Mouse (Mus musculus) CD4-positive, CD25-positive, alpha-beta regulatory T cell, adult 2 months (primary cell): ENCODE results near the gene E330017A01Rik.
"Not testable (repeated sequence)": the region's sequence is repeated elsewhere in the genome, so short reads cannot be mapped to it uniquely, and the experiment has no call there.

Source experiments
- DNase-seq: peaks from one replicate; pipeline ENCODE4 v3.0.0-alpha.2; 2012; ENCODE audit warnings: low read depth, low spot score

Gene E330017A01Rik

GRCm38 (mm10) chr16:58638689-58639175, at the start of gene E330017A01Rik:
Gene E330017A01Rik (minus strand): TSS chr16:58638739.
- DNase-seq: no peak

DNA sequence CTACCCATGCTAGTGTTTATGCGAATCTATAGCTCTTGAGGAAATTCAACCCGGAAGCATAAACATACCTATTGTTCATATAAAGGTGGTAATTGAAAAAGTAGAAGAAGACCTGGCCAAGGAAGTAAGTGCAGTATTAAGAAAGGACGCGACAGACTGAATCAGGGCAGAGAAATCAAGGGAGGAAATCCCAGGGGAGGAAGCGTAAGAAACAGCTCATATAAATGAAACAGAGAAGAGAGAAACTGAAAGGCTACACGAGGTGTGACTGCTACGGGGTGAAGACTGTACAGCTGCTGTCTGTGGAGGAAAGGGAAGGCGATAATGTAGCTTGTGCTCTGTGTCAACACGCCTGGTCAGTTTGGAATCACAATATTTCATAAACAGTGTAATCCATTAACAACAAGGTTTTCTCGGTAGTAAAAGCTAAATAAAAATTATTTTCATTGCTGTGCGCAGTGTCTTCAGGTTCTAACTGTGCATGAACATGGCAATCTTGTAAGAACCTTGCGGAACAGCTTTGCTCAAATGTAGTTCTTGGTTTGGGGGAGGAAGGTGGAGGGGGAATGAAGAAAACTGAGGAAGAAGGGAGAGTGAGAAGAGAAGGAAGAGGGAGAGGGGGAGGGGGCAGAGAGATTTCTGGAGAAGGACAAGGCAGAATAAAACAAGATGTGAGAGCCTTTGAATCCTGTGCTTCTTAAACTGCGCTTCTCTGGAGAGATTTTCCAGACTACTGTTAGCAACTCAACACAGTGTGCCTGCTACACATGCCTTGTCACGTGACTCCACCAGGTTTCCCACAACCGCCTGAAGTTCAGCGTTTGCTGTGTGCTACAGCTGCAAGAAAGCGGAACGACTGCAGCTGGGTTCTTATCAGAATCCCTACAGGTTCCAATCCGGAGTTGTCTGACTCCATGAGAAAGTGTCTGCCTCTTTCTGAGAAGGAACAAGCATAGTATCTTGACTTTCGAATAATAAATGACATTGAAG, 47.3 kb upstream of the E330017A01Rik start:
- peak; percentile 57 for DNase-seq

GRCm38 (mm10) chr16:58684537-58684936, 46.0 kb upstream of the E330017A01Rik start:
- DNase-seq: peak; percentile 44

DNA sequence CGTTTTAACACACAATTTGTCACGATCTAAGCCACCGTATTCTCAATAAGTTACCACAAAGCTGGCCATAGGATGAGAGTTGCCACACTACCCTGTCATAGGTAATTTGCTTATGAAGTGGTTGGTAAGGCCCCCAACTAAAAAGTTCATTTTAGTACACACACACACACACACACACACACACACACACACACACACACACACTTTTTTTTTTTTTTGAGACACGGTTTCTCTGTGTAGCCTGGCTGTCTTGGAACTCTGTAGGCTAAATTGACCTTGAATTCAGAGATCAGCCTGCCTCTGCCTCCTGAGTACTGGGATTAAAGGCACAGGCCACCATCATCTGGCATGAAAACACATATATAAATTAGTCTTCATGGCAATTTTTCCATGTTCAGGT, 45.4 kb upstream of the E330017A01Rik start:
- no peak for DNase-seq

- no peak for DNase-seq
Observed at GRCm38 (mm10) chr16:58682870-58683269, 44.3 kb upstream of the E330017A01Rik start.

GRCm38 (mm10) chr16:58682046-58682445, 43.5 kb upstream of the E330017A01Rik start:
- no peak for DNase-seq

DNA sequence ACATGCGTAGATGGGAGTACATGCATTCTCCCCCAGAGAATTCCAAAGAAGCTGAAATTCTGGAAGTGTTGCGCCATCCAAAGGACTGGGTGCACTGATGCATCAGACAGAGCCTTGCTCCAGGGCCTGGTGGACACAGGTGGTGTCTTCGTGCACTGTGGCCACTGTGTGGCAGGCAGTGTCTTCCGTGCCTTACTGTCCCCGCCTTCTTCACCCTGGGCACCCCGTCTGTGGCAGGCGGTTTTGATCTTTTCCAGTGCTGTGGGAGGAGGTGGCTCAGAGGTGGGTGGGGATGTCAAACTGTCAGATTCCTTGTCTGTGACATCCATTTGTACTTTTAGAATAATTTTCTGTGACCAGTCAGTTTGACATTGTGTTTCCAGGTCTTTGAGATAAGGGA, 40.1 kb upstream of the E330017A01Rik start:
- DNase-seq: peak; percentile 46

- DNase-seq: no peak
Observed at GRCm38 (mm10) chr16:58677491-58677890, 39.0 kb upstream of the E330017A01Rik start.

GRCm38 (mm10) chr16:58676633-58677032, 38.1 kb upstream of the E330017A01Rik start:
- no peak for DNase-seq

DNA sequence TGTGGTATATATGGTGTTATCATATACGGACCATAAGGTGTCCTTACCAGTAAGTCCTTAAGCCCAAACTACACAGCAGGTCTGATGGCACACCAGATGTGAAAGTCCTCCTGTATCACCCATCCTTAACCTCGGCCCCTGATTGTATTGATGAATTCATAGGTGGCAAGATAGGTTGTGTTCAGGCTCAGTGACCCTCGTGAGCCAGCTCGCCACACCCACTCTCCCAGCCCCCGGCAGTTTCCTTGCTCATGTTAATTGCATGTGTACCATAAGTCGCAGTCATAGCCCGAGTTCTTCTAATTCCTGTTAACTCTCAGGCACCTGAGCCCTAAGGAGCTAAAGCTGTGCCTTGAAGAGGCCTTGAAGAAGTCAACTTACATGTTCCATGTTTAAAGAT, 37.6 kb upstream of the E330017A01Rik start:
- no peak for DNase-seq

DNA sequence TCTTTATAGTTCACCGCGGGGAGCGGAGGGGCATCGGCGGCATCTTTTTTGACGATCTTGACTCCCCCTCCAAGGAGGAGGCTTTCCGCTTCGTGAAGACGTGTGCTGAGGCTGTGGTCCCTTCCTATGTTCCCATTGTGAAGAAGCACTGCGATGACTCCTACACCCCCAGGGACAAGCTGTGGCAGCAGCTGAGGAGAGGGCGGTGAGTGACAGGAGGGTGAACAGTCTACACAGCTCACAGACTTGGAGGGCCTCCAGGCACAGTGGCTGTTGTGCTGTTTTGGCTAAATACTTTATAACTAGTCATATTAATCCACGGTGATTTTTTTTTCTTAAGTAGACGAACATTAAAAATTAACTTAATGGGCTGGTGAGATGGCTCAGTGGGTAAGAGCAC, 36.7 kb upstream of the E330017A01Rik start:
- DNase-seq: no peak

DNA sequence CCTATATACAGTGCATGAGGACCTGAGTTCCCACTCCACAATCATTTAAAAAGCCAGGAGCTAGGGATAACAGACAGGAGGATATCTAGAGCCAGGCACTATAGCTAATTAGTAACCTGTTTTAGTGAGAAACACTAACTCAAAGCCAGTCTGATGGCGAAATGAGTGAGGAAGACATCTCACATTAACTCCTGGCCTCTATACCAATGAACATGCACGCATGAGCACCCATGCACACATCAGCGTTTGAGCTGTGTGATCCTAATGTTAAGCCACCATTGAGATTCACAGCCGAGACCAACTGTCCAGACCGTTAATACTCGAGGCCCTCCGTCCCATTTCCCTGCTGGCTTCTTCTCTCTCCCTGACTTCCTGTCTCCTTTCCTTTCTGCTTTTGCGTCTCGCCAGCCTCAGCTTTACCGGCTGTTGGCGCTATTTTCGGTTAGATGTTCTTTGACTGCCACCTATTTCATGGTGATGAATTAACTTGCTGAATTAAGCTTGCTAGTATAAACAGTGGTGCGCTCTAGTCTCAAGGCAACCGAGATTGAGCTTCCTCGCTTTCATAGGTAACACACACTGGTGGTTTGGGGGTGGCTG, 35.4 kb upstream of the E330017A01Rik start:
- DNase-seq: no peak

- DNase-seq: no peak
Observed at GRCm38 (mm10) chr16:58672396-58672795, 33.9 kb upstream of the E330017A01Rik start.

GRCm38 (mm10) chr16:58671212-58671985, 32.9 kb upstream of the E330017A01Rik start:
- no peak for DNase-seq

DNA sequence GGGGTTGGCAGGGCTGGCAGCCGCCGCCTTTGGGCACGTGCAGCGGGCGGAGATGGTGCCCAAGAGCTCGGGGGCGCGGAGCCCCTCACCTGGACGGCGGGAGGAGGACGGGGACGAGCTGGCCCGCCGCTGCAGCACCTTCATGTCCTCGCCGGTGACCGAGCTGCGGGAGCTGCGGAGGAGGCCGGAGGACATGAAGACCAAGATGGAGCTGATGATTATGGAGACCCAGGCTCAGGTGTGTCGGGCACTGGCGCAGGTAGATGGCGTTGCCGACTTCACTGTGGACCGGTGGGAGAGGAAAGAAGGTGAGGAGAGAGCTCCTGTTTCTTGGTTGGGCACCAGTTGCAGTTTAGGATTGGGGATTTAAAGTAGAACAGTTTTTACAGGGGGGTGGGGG, 32.1 kb upstream of the E330017A01Rik start:
- DNase-seq: peak; percentile 48

DNA sequence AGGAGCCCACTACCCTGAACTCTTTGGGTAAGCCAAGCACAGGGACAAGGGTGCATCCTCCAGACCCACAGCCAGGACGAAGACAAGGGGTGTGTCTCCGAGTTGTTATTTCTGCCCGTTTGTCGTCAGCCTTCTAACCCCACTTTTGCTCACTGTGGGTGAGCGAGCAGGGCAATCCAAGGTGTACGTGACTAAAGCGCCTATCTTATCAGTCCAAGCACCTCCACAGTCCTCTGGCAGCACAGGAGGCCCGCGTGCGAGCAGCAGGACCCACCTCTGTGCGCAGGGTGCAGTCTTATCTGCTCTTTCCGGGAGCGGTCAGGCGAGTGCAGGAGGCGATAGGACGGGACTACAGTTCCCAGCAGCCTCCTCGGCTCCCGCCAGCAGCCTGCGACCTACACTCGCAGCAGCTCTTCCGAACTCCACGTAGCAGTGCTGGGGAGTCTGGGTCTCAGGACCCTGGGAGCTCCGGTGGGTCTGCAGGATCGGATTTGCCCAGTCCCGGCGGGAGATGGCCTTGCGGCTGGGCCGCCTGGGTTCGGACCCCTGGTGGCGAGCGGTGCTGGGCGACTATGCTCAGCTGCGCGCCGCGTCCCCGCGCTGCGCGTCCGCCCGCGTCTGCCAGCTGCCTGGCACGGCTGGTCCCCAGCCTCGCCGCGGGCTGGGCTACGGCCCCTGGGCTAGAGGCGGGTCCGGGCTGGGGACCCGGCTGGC, 31.5 kb upstream of the E330017A01Rik start, which contains the start of gene Cpox:
Gene Cpox, plus strand, starts transcription at position 376 of the 714 bp plus-strand sequence.
- peak; percentile 85 for DNase-seq

DNA sequence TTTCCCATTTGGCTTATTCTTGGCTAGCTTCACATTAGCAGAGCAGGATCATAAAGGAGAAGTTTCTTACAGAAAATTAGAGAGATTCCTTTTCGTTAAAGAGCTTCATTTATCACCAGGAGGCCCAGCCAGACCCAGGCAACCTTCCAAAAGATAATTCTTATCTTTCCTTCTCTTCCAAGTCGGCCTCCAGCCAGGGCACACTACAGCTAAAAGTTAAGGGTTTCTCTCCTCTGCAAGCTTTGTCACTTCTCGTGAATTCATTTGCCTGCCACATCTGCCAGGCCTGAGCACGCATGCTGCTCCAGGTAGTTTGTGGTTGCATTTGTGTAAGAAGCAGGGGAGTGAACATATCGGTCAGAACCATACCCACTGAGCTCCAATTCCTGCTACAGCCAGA, 30.7 kb upstream of the E330017A01Rik start:
- DNase-seq: no peak

- no peak for DNase-seq
Observed at GRCm38 (mm10) chr16:58668586-58668985, 30.0 kb upstream of the E330017A01Rik start.

GRCm38 (mm10) chr16:58666681-58667080, 28.1 kb upstream of the E330017A01Rik start:
- DNase-seq: not testable (repeated sequence)

GRCm38 (mm10) chr16:58665137-58665536, 26.6 kb upstream of the E330017A01Rik start:
- not testable (repeated sequence) for DNase-seq

GRCm38 (mm10) chr16:58663816-58664215, 25.3 kb upstream of the E330017A01Rik start:
- no peak for DNase-seq
